Mouse (Mus musculus): Measurements from ENCODE around the gene Hrh2.

Gene Hrh2

GRCm38 (mm10) chr13:54177346-54177745 lies 14.6 kb upstream of the Hrh2 start:
- DNase-seq = no peak

DNA sequence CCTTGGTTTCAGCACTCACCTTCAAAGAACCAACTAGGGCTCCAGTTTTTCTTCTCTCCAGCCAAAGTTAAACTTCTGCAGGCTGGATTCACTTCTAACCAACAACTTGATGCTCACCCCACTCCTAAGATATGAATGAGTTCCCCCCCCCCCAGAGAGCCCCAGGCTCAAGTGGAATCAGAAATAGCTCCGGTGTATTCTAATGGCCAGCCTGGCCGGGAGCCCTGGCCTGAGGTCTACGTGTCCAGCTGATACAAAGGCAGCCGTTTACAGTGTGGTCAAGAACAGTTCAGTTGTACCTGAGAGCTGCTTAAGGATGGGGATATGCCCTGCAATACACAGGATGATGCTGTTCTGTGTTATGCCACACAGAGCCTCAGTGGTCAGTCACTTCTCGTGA lies 13.3 kb upstream of the Hrh2 start:
- no peak for DNase-seq

DNA sequence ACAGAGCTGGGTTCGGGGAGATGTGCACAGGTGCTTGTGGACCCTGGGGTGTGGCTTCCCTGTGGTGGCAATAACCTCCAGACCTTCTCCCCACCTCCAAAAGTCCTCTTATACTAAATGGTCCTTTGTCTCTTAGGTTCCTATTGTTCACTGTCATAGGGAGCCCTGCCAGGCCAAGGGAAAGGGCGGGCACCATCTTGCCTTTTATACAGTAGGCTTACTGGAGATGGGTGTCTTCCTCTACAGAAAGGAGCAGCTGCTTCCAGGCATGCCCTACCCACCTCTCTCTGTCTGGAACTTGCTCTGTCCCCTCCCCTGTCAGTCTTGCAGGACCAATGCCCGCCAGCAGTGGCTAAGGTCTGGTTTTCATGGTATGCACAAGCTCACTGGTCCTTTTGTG lies 12.0 kb upstream of the Hrh2 start:
- no peak for DNase-seq

- no peak for DNase-seq
Measured at GRCm38 (mm10) chr13:54180461-54180860, 11.5 kb upstream of the Hrh2 start.

DNA sequence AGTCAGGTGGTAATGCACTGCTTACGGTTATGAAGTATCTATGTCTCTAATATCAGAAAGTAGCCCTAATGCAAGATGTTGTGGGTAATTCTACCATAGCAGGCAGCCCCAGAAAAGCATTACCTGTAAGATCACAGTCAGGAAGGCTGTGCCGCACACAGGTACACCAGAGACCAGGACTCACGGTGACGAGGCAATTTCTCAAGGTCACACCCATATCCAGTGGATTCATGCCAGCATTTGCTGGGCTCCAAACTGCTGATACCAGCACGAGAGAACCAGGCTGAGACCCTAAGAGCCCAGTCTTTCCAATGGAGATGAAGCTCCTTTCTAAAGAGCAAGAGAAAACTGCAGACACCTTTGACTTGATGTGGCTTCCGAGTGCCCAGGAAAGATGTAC lies 10.6 kb upstream of the Hrh2 start:
- no peak for DNase-seq

GRCm38 (mm10) chr13:54181947-54182346 lies 10.0 kb upstream of the Hrh2 start:
- DNase-seq = no peak

DNA sequence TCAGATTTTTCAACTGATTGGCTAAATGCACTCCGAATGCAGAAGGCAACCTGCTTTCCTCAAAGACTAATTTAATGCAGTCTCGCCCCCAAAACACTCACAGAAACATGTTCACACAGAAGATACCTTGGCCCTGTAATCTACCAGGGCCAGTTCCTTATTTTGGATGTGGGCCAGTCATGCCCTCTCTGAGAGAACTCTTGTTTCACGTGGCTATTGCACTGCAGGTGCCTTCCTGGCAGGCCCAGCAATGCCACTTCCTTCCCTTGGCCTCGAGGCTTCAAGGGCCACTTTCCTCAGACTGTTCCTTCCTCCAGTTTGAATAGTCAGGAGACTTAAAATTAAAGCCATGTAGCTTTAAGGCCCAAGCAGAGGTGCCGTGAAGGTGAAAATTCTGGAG lies 5.5 kb upstream of the Hrh2 start:
- DNase-seq = no peak

- DNase-seq = no peak
Measured at GRCm38 (mm10) chr13:54188190-54188706, 3.7 kb upstream of the Hrh2 start.

GRCm38 (mm10) chr13:54189896-54190295 lies 2.0 kb upstream of the Hrh2 start:
- no peak for DNase-seq

DNA sequence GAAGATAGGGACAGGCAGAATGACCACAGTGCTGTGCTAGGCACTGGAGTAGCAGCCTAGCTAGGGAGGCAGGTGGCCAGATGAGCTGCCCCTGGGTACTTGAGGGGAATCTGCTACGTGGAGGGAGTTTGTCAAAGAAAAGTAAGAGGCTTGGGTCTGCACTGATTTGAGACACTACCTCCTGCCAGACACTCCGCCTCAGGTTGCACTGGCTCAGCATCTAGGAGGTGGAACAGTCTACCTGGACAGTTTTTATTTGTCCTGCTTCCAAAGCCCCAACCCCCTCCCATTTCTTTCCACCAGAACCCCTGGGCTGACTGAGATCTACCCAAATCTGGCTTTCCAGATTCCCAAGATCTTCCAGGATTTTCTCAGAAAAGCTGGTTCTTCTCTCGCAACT lies 748 bp upstream of the Hrh2 start:
- no peak for DNase-seq

GRCm38 (mm10) chr13:54193580-54193979 lies 1.7 kb downstream of the Hrh2 start:
- DNase-seq = no peak

DNA sequence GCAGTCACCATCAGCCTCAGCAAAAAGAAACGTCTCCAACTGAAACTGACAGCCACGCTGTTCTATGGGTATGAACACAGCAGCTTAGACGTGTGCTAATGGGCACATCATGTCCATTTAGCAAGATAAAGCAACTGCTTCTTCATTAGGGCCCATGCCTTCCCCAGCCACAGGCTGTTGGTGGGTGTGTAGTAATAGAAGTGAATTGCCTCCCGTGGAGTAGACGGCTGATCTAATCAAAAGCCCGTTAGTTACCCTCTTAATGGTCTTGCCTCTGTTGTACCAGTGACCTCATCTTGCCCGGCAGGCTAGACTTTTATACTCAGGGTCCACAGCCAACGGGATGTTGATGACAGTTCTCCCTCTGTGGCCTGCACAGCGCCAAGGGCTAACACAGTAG lies 7.1 kb downstream of the Hrh2 start:
- DNase-seq = no peak

- DNase-seq = no peak
Measured at GRCm38 (mm10) chr13:54202458-54202857, 10.5 kb downstream of the Hrh2 start.

GRCm38 (mm10) chr13:54203419-54203818 lies 11.5 kb downstream of the Hrh2 start:
- no peak for DNase-seq

- no peak for DNase-seq
Measured at GRCm38 (mm10) chr13:54205195-54205594, 13.3 kb downstream of the Hrh2 start.

- DNase-seq = no peak
Measured at GRCm38 (mm10) chr13:54206140-54206753, 14.3 kb downstream of the Hrh2 start.

GRCm38 (mm10) chr13:54209476-54210253 lies 17.7 kb downstream of the Hrh2 start:
- DNase-seq = no peak

GRCm38 (mm10) chr13:54211528-54212488 lies 19.9 kb downstream of the Hrh2 start:
- DNase-seq = no peak

DNA sequence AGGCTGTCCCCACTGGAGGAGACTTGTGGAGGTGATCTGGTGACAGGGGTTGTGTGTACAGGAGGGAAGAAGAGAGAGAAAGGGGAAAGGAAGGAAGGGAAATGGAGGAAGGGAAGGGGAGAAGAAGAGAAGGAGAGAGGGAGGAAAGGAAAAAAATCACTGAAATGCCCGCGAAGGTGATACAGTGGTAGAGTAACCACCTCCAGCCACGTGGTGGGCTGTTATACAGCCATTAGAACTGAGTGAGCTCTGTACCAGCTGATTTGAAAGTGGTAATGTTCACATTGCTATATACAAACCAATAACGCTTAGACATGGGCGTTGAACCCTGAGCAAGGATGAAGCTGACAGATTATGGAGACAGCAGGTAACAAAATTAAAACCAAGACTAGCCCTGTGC lies 20.6 kb downstream of the Hrh2 start:
- no peak for DNase-seq

DNA sequence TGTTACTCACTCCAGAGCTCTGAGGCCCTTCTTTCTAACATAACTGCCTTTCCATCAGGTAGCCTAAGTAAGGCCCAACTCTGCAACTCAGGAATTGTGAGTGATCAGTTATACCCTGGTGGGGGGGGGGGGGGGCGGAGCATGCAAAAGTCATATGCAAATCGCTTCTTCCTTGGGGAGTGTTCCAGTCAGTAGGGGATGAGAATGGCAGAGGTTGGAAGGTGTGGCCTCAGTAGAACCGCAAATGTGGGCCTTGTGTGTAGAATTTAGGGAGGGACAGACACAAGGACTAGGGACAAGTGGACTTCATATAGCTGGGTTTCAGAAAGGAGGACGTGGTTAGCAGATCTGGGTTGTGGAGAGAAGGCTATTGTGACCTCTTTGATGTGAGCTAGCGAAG lies 23.3 kb downstream of the Hrh2 start:
- no peak for DNase-seq

DNA sequence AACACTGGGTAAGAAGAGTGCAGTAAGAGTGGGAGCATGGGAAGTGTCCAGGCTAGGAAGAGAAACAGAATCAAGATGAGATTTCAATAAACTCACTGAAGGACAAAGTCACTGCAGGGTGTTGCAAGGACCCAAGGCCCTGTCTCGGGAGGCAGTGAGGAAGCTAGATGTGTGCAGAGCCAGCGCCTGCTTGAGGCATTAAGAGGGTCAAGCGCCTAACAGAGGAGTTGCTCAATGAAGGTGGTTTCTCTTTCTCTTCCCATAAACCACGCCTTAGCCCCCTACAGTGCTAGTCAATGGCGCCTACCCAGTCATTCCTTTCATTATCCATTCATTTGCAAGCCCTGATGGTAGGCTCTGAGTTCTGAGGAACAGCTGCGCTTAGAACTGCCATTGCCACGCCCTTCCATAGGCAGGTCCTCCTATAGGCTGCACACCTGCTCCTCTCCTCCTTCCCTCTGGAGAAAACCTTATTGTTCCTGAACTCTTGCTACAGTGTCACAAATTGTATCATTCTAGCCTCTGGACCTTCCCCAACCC lies 23.9 kb downstream of the Hrh2 start:
- DNase-seq = no peak

DNA sequence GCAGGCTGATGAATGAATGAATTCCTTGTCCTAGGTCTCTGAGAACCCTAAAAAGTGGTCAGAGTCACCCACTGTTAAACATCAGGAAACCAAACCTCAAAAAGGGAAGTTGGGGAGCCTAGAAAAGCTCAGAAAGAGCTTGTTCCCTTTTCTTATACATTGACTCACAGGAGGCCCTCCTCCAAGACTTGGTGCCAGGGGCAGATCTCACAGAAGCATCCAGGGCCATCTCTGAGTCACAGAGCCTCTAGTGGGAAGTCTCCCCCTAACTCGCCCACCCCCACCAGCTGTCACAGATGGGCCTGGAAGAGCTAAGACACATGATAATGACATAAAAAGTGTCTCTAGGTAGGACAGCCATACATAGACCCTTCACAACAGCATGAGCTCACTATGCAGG lies 26.4 kb downstream of the Hrh2 start:
- peak; percentile 66 for DNase-seq

DNA sequence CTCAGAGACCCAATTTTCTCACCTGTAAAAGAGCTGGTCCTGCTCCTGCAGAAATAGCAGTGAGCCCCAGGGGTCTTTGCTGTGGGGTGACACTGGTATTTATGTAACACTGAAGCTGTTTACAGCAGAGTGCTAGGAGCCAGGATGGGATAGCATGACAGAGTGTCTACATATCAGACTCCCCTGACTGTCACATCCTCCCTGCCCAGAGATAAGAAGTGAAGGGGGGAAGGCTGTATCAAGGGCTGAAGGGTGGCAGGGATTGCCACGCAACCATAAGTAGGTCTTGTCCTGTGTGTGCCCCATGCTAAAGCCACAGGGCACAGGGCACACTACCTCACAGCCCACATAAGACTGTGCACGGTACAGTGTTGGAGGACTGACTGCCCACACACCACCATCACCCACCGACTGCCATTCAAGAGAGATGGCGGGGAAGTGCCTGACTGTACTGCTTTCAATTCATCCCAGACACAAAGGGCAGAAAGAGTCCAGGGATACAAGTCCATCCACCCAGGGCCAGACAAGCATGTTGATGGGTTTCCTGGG lies 29.8 kb downstream of the Hrh2 start:
- DNase-seq = no peak
